Mouse (Mus musculus) NIH3T3 (cell line): ENCODE data around the gene Gm4884.
"Not testable (repeated sequence)": the region's sequence is repeated elsewhere in the genome, so short reads cannot be mapped to it uniquely, and the experiment has no call there.

Experiments used
- DNase-seq: peaks from one replicate; pipeline ENCODE4 v3.0.0-alpha.2; 2012; ENCODE audit warnings: low read depth

Gene Gm4884

GRCm38 (mm10) chr7:41032419-41032818 lies at the start of gene Gm4884:
TSS of gene Gm4884 (plus strand) at chr7:41032719.
- not testable (repeated sequence) for DNase-seq

- no peak for DNase-seq
Observed at GRCm38 (mm10) chr7:40987243-40987642, 45.3 kb upstream of the Gm4884 start, which contains the start of gene 4930433I11Rik. TSS of gene 4930433I11Rik (plus strand) at chr7:40987543.

- DNase-seq: not testable (repeated sequence)
Observed at GRCm38 (mm10) chr7:41044058-41044457, 11.5 kb downstream of the Gm4884 start.
